Mouse (Mus musculus): ENCODE results near the gene Ext2.

Ext2 gene

DNA sequence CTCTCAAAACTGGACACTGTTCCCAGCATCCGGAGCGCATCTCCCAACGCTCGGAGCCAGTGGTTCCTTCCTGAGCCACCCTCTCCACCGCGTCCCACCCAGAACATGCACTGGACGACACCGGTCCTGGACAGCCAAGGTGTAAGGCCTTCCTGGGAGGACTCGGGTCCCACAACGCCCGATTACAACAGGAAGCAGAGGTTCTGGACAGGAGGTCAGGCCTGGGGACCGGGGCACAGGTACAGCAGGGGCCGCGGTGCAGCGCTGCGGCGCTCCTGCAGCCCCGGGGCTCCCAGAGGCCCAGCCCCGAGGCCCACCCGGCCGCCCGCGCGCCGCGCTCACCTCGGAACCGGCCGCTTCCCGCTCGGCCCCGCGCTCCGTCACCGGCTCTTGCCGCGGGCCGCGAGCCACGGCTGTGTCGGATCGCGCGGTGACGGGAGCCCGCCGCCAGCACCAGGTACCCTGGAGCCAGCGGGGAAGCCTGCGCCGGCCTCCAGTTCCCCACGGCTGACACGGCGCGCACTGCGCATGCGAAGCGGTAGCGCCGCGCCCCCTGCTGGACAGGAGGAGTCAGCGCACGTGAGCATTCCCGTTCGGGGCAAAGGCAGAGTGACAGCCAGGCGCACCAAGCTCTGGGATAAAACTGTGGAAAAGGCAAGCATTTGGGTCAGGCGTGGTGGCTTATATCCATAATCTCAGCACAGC lies at the start of gene Ext2:
TSS of gene Ext2 (minus strand) at position 524 of the 705 bp plus-strand sequence.
- DNase-seq: peak; percentile 74 to 77

DNA sequence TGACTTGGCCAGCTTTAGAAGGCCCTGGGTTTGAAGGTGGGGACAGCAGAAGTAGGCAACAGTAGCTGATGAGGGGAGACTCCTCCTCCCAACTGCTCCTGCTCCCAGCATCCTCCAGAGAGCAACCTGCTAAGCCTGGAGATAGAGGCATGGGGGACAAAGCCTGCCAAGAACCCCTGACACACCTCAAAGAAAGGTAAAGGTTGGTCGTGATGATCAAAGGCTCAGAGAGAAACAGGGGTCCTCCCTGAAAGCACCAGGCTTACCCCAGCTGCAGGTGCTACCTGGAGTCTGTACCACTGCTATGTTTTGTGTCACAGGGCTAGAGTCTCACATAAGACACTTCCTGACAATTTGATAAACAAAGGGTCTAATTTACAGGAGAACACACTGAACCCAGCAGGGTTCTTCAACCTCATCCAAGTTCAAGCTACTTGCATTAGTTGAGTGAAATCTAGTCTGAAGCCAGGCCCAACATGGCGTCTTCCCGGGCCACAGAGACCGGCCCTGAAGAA lies 49.1 kb upstream of the Ext2 start:
- no peak for DNase-seq

DNA sequence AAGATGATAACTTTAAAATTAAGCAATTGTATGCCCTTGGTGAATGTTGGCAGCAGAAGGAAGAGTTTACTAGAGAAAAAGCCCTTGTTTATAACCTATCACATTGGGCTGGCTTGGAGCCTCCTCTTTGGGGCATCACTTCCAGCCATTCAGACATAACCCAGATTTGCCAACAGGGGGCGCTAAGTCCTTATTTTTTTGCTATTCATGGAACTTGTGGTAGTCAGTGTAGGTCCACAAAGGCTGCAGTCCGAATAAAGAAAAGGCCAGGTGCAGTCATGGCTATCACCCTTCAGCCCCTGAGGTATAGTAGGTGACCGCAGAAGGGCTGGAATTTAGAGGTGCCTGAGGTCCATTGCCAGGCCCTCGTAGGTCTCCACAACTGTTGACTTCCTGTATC lies 48.5 kb upstream of the Ext2 start:
- DNase-seq: peak in 1 of 2 experiments; percentile 9

DNA sequence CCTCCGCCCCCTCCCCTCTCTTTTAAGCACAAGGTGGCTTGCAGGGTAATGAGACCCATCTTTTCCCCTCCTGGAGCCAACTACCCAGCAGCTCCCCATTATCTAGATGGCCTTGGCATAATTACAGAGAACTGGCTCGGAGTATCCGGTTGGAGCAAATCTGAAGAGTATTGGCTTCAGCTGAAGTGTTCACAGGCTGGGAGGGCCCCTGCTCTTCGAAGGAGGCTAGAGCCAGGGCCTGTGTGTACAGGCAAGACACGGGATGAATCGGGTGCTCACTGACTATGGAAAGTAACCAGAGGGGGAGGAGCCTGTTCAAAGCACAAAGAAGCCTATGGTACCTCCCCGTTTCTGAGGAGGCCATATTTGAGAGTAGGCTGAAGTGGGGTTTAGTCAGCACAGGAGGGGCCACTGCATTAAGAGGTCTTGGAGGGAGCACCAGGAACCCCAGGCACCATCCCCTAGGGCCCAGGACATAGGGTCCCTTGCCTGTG lies 46.8 kb upstream of the Ext2 start, which contains the start of gene Accsl:
TSS of gene Accsl (minus strand) at position 51 of the 494 bp plus-strand sequence.
- DNase-seq: no peak

DNA sequence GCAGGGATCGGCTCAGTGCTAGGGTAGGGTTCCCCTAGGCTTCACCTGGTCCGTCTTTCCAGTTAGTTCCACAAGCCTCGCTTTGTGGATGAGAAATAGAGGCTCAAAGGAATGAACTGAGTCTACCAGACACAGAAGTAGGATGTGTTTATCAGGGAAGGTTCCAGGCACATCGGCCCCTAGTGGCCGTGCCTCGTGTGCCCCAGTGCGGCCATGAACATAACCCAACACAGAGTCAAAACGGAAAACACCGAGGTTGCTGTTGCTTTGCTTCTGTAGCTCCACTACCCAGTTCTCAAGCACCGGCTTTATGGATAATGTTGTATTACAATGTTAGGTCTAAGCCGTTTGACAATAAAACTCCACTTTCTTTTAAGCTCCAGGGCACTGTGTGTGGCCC lies 46.2 kb upstream of the Ext2 start:
- DNase-seq: no peak

DNA sequence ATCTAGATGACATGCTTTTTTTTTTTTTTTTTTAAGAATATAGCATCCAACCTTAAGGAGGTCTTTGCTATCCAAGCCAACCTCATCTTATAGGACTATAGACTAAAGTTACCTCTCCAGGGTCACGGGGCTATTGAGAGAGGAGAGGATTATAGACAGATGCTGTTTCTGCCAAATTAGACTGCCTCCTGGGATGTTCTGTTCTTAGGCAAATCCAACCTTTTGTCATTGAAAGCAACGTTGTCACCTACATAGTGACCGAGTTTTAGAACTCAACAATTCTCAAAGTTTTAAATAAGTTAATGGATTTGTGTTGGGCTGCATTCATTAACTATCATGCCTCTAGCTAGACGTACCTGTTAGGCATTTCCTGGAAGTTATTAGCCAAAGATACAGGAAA lies 40.9 kb upstream of the Ext2 start:
- DNase-seq: no peak

DNA sequence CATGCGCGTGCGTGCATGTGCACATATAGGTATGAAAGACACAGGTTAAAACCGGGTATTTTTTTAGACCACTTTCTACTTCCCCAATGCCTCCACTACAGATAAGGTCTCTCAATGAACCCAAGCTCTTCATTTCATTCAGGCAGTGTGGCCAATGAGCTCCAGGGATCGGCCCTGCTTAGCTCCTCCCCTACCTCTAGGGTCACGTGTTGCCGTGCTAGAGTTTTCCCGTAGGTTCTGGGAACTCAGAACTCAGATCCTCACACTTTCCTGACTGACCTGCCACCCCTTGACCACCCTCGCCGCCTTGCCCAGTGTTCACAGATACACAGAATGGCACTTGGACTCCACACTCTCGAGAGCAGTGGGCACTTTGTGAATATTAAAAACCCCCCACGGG lies 36.5 kb upstream of the Ext2 start:
- DNase-seq: no peak

DNA sequence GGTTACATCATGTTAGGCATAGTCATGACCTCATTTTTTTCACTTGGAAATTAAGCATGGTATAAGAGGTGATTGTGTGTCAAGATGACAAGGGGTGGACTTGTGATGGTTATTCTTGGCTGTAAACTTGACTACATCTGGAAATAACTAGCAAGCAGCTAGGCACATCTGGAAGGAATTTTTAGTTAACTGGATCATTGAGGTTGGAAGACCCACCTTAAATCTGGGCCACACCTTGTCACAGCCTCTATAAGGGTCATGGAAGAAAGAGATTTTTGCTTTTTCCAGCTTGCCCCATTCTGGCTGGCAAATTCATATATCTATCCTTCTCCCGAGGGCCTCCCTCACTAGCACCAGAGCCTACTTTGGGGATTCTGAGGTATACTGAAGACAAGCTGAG lies 28.9 kb upstream of the Ext2 start:
- no peak for DNase-seq

DNA sequence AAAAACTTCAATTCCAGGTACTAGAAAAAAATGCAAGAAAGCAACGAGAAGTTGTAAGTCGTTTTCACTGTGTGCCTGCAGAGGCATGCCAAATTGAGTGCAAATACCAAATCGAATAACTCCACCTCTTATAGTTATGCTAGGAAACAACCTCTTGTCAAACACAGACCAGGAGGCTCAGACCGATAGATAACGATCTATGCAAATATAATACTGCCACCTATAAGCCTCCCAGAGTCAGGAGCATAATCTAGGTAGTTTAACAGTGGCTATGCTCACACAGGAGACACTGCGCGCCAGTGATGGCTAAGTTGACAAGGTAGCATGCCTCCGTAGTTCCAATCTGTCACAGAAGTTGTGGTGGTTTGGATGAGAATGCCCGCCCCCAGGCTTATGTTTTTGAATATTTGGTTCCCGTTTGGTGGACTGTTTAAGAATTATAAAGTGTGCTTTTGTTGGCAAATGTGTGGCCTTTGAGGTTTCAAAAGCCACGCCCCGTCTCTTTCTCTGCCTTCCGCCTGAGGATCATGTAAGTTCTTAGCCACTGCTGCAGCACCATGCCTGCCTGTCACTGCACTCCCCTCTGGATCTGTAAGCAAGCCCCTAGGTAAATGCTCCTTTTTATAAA lies 28.1 kb upstream of the Ext2 start:
- peak; percentile 8 to 16 for DNase-seq

DNA sequence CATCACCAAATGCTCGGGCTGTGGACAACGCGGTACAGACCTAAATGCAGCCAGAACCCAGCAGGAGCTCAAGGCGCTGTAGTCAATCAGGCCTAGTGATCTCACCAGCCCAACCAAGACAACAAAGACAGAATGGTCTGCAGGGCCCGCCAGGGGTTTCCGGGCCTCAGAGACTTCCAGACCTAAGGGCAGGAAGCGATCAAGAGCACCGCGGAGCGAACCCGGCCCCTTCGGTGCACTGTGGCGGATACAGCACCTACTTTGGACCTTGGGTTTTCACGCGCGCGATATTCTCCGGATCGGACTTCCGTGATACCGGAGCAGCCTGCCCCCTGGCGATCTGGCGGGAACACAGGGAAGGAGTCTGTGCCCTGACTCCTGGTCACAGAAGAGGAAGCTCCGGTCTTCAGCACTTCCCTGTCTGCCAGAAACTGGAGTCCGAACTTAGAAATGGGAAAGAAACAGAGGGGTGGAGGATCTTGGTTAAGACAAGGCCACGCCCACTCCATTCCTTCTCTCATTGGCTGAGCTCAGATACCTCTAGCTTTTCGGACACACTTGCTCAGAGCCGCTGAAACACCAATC lies 27.2 kb upstream of the Ext2 start, which contains the start of gene Accs:
TSS of gene Accs (minus strand) at position 439 of the 585 bp plus-strand sequence.
- DNase-seq: peak; percentile 44 to 45

DNA sequence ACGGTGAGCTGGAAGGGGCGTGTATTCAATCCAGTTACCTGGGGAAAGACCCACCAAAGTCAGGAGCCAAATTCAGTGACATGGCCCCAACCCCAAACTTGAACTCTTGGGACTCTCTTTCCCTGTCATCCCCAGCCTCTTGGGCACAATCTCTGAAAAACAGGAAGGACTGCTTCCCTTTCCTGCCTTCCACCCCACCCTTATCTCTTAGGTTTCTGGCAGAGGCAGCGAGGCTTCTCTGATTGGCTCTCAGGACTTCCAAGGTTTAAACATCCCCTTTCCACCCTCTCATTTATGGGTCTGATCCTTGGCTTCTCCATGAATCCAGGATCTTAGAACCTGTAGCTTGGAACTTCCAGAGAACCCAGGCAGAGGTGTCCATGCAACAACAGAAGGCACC lies 19.0 kb upstream of the Ext2 start:
- no peak for DNase-seq

DNA sequence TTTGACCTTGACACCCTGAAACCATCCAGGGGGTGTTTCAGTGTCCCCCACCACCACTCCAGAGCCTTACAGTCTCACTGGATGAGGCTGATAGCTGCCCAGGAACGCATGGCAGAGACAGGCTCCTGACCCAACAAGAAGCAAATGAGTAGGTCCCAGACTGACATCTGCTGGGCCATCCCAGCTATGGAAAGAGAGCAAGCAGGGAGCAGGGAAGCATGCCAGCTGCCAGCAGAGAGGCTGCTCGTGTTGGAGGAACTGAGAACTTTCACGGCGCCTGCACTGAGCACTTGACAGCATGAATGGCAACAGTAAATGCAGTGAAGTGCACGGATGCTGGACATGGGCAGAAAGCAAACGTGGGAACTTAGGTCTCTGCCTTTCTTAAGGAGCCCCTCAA lies 17.7 kb upstream of the Ext2 start:
- no peak for DNase-seq

DNA sequence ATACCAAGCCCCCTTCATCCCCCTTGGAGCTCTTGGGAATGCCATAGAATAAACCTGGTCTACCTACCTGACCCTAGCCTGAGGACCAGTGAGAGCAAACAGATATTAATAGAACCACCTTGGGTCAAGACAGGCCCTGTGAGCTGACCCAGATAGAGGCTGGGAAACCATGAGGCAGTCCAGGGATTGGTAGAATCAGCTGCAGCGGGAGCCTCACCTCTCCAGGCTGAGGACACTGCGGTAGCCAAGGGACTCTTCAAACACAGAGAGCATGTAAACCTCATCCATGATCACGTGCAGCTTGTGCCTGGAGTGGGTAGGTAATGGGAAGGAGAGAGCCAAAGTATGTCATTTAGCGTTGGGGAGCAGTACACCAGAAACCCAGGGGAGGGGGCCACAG lies 16.6 kb upstream of the Ext2 start:
- no peak for DNase-seq

DNA sequence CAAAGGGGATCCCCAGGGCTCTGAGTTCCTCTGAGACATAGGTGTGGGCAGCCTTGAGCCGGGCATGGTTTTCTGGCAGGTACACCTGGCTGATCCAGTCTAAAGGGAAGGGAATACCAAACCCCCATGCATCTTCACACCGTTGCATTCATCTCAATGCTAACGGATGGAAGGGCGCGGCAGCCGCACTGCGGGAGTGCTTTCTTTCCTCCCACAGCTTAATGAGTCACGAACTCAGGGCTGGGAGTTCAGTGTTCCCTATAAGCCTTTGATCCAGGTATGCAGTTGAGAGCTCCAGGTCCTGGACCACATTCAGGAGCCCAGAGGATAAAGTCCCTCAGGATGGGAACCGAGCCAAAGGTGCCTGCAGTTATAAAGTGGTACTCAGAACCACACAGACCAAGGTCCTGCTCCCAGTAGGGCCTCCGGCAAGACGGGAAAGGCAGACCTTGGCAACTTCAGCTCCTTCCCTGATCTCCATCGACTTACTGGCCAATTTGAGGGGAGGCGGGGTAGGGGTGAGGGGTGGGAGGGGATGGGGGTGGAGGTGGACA lies 13.9 kb upstream of the Ext2 start:
- DNase-seq: no peak

DNA sequence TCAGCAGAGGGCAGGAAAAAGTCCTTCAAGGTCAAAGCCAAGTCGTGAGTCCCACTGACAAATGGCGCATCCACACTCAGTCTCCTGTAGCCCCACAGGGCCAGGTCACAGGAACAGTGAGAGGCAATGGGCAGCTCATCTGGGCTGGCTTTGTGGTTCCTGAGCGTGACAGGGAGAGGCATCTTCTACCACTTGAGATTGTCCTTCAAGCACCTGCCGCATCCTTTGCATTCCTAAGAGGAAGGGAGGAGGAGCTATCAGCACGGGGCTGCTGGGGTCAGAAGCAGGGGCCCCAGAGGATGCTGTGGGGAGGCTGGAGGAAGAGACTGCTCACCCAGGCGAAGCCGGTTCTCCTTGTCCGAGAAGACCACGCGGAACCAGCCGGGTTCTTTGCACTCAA lies 13.2 kb upstream of the Ext2 start:
- no peak for DNase-seq

DNA sequence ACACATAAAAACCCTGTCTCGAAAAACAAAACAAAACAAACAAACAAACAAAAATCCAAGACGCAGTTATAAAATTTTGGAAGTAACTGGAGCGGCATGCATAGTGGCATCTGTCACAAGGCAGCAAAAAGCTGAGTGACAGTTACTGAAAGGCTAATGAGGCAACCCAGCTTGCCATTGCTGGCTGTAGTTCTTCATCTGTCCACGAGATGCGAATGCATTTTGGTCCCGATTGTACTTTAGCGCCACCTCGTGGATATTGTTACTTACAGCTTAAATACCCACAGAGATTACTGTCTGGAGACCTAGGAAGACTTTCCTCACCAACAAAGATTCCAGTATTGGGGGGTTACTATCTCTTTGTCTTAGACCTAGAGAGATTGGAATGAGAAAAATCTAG lies 1.2 kb upstream of the Ext2 start:
- peak; percentile 21 to 48 for DNase-seq

DNA sequence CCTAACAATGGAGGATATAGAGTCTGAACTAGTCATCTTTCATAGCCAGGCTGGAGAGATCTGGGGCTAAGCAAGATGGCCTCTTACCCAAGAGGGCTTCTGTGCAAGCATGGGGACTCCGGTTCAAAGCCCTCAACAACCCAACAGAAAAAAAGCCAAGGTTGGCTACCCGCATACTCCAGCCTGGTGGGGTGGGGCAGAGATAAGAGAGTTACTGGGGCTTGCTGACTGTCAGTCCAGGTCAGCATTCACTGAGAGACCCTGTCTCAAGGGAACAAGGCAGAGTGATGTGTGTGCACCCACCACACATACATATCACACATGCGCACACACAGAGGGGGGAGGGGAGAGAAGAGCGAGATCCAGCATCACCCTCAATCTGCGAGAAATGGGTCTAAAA lies 4.6 kb downstream of the Ext2 start:
- DNase-seq: no peak

DNA sequence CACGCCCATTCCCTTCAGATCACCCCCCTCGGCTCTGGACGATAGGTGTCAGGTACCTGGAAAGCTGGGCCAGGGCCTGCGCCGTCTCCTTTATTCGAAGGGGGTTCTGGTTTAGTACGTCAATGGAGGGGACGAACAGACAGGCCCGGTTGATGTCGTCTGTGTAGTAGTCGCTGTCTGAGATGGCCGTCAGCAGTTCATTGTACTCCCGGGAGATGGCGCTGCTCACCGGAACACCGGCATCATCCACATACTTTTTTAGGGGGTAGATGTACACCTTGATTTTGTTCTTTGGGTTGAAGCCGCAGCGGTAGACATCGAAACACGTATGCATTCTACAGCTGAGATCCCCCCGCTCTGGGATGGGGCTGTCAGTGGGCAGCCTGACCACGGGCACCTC lies 9.0 kb downstream of the Ext2 start:
- DNase-seq: no peak

DNA sequence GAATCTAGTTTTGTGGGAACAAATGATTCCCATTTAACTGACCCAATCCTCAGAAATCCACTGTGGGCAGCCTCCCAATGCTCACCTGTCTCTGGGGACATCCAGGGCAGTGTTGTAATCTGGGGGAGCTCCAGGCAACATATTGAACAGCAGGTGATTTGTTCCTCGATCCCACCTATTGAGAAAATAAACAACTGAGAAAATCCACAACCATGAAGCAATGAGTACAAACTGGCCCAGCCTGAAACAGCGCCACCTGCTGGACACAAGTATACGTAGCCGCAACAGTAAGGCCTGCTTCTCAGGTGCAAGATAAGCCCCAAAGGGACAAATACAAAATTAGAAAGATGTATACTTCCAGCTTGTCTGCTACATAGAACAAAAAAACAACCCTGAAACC lies 10.6 kb downstream of the Ext2 start:
- peak; percentile 14 to 19 for DNase-seq

DNA sequence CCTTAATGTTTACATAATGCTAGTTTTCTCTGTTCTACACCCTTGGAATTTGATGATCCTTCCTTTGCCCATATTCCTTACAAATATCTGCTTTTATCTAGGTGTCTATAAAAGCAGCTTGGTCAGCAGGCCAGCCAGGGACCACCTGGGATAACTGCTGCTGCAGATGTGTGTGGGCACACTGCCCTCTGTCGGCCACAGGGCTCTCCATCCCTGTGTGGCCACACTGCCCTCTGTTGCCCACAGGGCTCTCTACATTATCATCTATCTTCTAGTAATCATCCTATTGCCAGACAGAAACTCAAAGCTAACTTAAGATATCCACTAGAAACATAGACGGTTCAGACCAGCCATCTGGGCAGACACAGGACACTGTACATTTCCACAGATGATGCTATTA lies 12.4 kb downstream of the Ext2 start:
- no peak for DNase-seq

DNA sequence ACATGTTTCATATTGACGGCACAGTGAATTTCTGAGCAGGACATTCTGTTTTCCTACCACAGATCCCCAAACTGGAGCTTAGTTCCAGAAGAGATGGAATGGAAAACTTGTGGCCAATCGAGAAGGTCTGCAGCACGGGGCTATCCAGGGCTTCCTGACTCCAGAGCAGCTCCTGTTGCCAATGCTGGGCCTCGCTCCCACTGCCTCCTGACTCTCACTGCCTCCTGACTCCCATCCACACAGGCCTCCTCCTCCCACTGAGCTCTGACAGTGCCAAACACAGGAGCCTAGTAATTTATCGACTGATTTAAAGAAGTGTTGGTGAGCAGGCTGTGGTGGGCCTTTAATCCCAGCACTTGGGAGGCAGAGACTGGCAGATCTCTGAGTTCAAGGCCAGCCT lies 14.3 kb downstream of the Ext2 start:
- DNase-seq: no peak

DNA sequence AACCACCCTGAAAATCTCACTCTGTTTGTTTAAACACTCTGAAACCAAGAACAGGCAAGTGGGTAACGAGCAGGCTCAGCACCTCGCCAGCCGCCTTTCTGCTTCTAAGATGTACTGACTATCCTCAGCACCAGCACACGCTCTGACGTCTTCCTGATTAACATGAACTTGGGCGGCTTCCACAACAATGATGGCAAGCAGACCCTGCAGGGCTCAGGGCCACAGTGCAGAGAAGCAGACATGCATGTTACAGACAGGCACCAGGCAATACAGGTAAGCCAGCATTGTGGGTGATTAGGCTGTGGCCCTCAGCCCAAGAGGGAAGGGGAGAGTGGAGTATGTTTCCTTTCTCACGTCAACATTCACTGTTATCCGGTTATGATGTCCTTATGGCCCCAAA lies 14.9 kb downstream of the Ext2 start:
- DNase-seq: no peak

DNA sequence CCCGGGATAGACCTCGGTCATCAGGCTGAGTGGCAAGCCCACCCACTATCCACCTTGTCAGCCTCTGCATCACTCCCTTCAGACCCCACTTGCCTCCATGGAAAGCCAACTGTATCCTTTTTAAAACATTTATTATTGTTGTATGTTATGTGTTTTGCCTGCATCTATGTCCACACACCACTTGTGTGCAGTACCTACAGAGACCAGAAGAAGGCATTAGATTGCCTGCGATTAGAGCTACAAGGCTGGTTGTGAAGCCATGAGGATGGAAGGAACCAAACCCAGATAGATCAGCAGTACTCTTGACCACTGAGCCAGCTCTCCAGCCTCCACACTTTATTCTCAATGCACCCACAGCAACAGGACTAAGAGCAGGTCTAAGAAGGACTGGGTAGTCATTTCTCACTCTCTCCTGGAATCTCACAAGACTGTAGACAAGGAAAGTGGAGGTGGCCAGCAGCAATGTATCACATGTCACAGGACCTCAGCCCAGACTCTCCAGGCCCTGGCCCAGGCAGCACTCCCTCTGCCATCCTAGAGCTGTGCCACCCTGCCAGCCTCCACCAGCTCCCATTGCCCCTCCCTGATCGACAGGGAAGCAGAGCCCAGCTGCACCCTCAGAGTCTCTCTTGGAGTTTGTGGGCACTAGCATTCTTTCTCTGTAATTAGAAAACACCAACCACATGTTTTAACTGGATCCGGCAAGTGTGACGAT lies 15.7 kb downstream of the Ext2 start:
- no peak for DNase-seq

Data from thymus, adult 18-20 months (tissue).